Mouse (Mus musculus) CH12.LX (cell line): Measurements from ENCODE around the gene Tmem229b. TPM values are rescaled to one million over a fixed set of nuclear protein-coding genes. Genes with fewer than 3 reads are reported as not detected.
"Not testable (repeated sequence)": the region's sequence is repeated elsewhere in the genome, so short reads cannot be mapped to it uniquely, and the experiment has no call there.

Experiments
- DNase-seq: peaks from one replicate; pipeline ENCODE4 v3.0.0-alpha.2; 2013; ENCODE audit errors: extremely low read depth
- H3K27ac ChIP-seq: 2 replicates; pipeline ENCODE4 v1.5.1; 2012; ENCODE audit warnings: low read depth, mild to moderate bottlenecking, control low read depth, moderate library complexity; ENCODE audit not compliant: insufficient read depth
- H3K27me3 ChIP-seq: replicated peaks from 2 replicates; pipeline ENCODE3; 2012; ENCODE audit warnings: inconsistent platforms
- H3K36me3 ChIP-seq, 2 experiments: replicated peaks in 1 of 2; 2 replicates each; pipeline versions ENCODE3 to v1.6.1; 2012; ENCODE audit warnings: inconsistent platforms in 1 of 2, low read length in 1 of 2, mild to moderate bottlenecking in 1 of 2, mixed read lengths in 1 of 2, moderate library complexity in 1 of 2; ENCODE audit not compliant: control insufficient read depth in 1 of 2, insufficient read depth in 1 of 2
- H3K4me1 ChIP-seq, 2 experiments: 2 replicates each; pipeline ENCODE4 v1.6.1; 2012; ENCODE audit warnings: inconsistent platforms in 1 of 2, moderate library complexity in 1 of 2; ENCODE audit not compliant: insufficient read depth in 2 of 2, control insufficient read depth in 1 of 2
- H3K4me2 ChIP-seq: 2 replicates; pipeline ENCODE4 v1.6.1; 2012; ENCODE audit warnings: low read depth, mild to moderate bottlenecking, control low read depth; ENCODE audit not compliant: poor library complexity, insufficient read depth, severe bottlenecking
- H3K4me3 ChIP-seq, 3 experiments: fragments of 150-350 bp in 1 of 3; sonication (generic) in 1 of 3; replicated peaks in 1 of 3; 2 replicates each; pipeline versions ENCODE3 to v1.5.1; 2011 to 2012; ENCODE audit warnings: low read depth in 2 of 3, low read length in 2 of 3, mild to moderate bottlenecking in 2 of 3, moderate library complexity in 2 of 3, control low read depth in 1 of 3, improper control_type of control experiment in 1 of 3, inconsistent platforms in 1 of 3, mixed read lengths in 1 of 3; ENCODE audit not compliant: poor library complexity in 1 of 3
- H3K79me2 ChIP-seq: replicated peaks from 2 replicates; pipeline ENCODE4 v1.6.1; 2012; ENCODE audit warnings: mild to moderate bottlenecking, moderate library complexity; ENCODE audit not compliant: control insufficient read depth, poor library complexity, insufficient read depth, severe bottlenecking; ENCODE audit errors: extremely low read depth
- H3K9ac ChIP-seq: 2 replicates; pipeline ENCODE4 v1.6.1; 2012; ENCODE audit warnings: low read depth, mild to moderate bottlenecking, control low read depth, moderate library complexity; ENCODE audit not compliant: insufficient read depth
- H3K9me3 ChIP-seq: replicated peaks from 2 replicates; pipeline ENCODE3; 2012; ENCODE audit warnings: low read length, inconsistent platforms, mixed read lengths
- BHLHE40 ChIP-seq: IDR thresholded peaks from 2 replicates; pipeline ENCODE4 v1.6.1; 2011; ENCODE audit warnings: mild to moderate bottlenecking, low read depth, low read length, improper control_type of control experiment
- CTCF ChIP-seq, 2 experiments: IDR thresholded peaks in 1 of 2; conservative IDR thresholded peaks in 1 of 2; 2 replicates each; pipeline ENCODE4 v1.5.1; 2011 to 2012; ENCODE audit warnings: low read depth in 2 of 2, low read length in 2 of 2, improper control_type of control experiment in 1 of 2, inconsistent platforms in 1 of 2, mild to moderate bottlenecking in 1 of 2, moderate library complexity in 1 of 2
- EP300 ChIP-seq: IDR thresholded peaks from 2 replicates; pipeline ENCODE4 v1.6.1; 2011; ENCODE audit warnings: low read length, improper control_type of control experiment
- HCFC1 ChIP-seq: IDR thresholded peaks from 2 replicates; pipeline ENCODE4 v1.6.1; 2012; ENCODE audit warnings: low read depth, mild to moderate bottlenecking, inconsistent platforms, low read length, improper control_type of control experiment
- JUND ChIP-seq: conservative IDR thresholded peaks from 2 replicates; pipeline ENCODE4 v1.6.1; 2011; ENCODE audit warnings: low read depth, low read length, improper control_type of control experiment
- MAFK ChIP-seq: IDR thresholded peaks from 2 replicates; pipeline ENCODE4 v1.6.1; 2011; ENCODE audit warnings: low read length, improper control_type of control experiment; ENCODE audit not compliant: insufficient replicate concordance
- MAX ChIP-seq: IDR thresholded peaks from 2 replicates; pipeline ENCODE4 v1.6.1; 2011; ENCODE audit warnings: low read length, improper control_type of control experiment
- MXI1 ChIP-seq: IDR thresholded peaks from 2 replicates; pipeline ENCODE4 v1.6.1; 2011; ENCODE audit warnings: mild to moderate bottlenecking, low read depth, low read length, improper control_type of control experiment
- MYC ChIP-seq: IDR thresholded peaks from 2 replicates; pipeline ENCODE4 v1.6.1; 2011; ENCODE audit warnings: low read depth, mild to moderate bottlenecking, improper control_type of control experiment, low read length
- NELFE ChIP-seq: IDR thresholded peaks from 2 replicates; pipeline ENCODE4 v1.6.1; 2011; ENCODE audit warnings: low read depth, low read length, improper control_type of control experiment
- NRF1 ChIP-seq: IDR thresholded peaks from 2 replicates; pipeline ENCODE4 v1.6.1; 2014; ENCODE audit warnings: low read depth, mild to moderate bottlenecking, inconsistent platforms, low read length, improper control_type of control experiment, moderate library complexity
- POLR2A ChIP-seq: IDR thresholded peaks from 2 replicates; pipeline ENCODE4 v1.6.1; 2011; ENCODE audit warnings: low read depth, mild to moderate bottlenecking, improper control_type of control experiment, low read length
- POLR2AphosphoS2 ChIP-seq: IDR thresholded peaks from 2 replicates; pipeline ENCODE4 v1.6.1; 2011; ENCODE audit warnings: low read depth, low read length, improper control_type of control experiment
- SIN3A ChIP-seq: IDR thresholded peaks from 2 replicates; pipeline ENCODE4 v1.6.1; 2012; ENCODE audit warnings: low read length, improper control_type of control experiment, inconsistent platforms
- USF1 ChIP-seq: IDR thresholded peaks from 2 replicates; pipeline ENCODE4 v1.6.1; 2014; ENCODE audit warnings: low read depth, mild to moderate bottlenecking, inconsistent platforms, low read length, improper control_type of control experiment
- ZMIZ1 ChIP-seq: IDR thresholded peaks from 2 replicates; pipeline ENCODE4 v1.6.1; 2012; ENCODE audit warnings: low read depth, mild to moderate bottlenecking, inconsistent platforms, low read length, improper control_type of control experiment
- dilution Hi-C: fragments of 300-500 bp; cut with MboI; formaldehyde crosslinking; loops from 2 replicates; pipeline ENCODE4 v1.14.3; 2020; ENCODE audit warnings: low sequenced_read_pairs; ENCODE audit not compliant: extremely low pct_unique_long_range_greater_than_20kb, extremely low pct_ligation_motif_present
- in situ Hi-C: fragments of 300-500 bp; cut with MboI; formaldehyde crosslinking; loops from 3 replicates; pipeline ENCODE4 v1.14.3; 2019; ENCODE audit warnings: low sequenced_read_pairs, low pct_ligation_motif_present, low pct_unique_long_range_greater_than_20kb, mixed read lengths
- polyA plus RNA-seq: library from polyadenylated mRNA; unstranded; fragments of >175 nt; gene quantifications from 2 replicates; pipeline ENCODE4 v1.2.1, GENCODE M21; 2012; ENCODE audit warnings: low read depth; ENCODE audit not compliant: insufficient read length
- total RNA-seq, 2 experiments: library from RNA; depleted of rRNA; stranded (reverse); fragments of 300-350 nt in 1 of 2; fragments of >200 nt in 1 of 2; gene quantifications; 2 replicates each; pipeline ENCODE4 v1.2.3; 2012 to 2014

The Tmem229b gene
- total and polyA plus RNA-seq, 3 experiments: 41.7 to 129 (median 66.5) TPM

DNA sequence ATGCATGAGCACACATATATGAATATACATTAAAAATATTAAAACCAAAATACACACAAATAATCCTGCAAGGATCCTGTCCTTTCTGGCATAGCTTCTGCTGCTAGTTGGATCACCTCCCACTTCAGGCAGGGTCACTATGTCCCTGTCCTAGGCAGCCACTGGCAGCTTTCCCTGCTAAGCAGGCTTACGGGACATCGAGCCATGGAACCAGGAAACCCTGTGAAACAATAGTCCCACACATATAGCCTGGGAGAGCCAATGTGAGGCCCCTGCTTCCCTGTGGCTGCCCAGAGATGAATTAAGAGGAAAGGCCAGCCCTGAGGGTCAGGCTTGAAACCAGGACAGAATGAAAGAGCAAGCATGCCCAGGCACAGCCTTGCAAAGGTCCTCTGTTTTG is 35.8 kb downstream of the Tmem229b start:
- in situ Hi-C loops: no loop called here
- Histone ChIP-seq H3K4me3 (no peak overlapping the region), H3K27ac (no peak overlapping the region), H3K36me3 (peaks cover 61 to 92% of the 10 kb centered on the region in 2 experiments), H3K9me3 (no peaks in the 10 kb centered on the region), H3K27me3 (no peaks in the 10 kb centered on the region), H3K9ac (no peak overlapping the region), H3K4me1 (peaks cover 16 to 48% of the 10 kb centered on the region in 2 experiments), H3K79me2 (peaks cover 7% of the 10 kb centered on the region; the same call in 1 of the 2 replicates), H3K4me2 (no peak overlapping the region)
- no peak for DNase-seq
- dilution Hi-C loops: no loop called here
- TF ChIP-seq USF1 (no peak), ZMIZ1 (no peak), SIN3A (no peak), MXI1 (no peak), MYC (no peak), CTCF (conservative IDR thresholded peaks at IDR 0.05 in 1 of 2, IDR thresholded peaks at IDR 0.05 in 1 of 2; ENCODE audit: low read depth in 2 of 2, low read length in 2 of 2) (no peak), POLR2A (no peak), EP300 (no peak), NRF1 (no peak), MAFK (no peak)

DNA sequence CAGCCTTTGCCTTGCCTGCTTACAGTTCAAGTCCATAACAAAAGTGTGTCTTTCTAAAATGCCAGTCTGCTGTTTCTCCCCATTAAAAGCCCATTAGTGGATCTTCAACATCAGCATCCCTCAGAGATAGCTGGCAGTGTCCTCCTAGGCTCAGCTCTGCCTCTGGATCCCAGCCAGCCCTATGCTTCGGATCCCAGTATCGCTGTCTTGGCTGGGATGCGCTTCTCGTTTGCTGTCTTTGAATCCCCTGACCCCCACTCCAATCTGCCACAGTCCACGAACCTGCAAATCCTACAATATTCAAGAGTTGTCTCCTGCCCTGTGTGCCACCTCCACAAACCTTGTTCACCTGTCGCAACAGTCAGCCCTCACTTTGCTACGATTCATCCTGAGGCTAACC is 36.7 kb downstream of the Tmem229b start:
- peaks cover 13 to 42% of the 10 kb centered on the region in 2 experiments for H3K4me1 ChIP-seq
- H3K9me3 ChIP-seq: no peaks in the 10 kb centered on the region
- H3K27me3 ChIP-seq: no peaks in the 10 kb centered on the region
- DNase-seq: no peak
- dilution Hi-C loops (no loop called here), in situ Hi-C loops (no loop called here)
- no peak overlapping the region for H3K4me3 ChIP-seq
- H3K9ac ChIP-seq: no peak overlapping the region
- peaks cover 7% of the 10 kb centered on the region; the same call in 1 of the 2 replicates for H3K79me2 ChIP-seq
- H3K4me2 ChIP-seq: no peak overlapping the region
- H3K27ac ChIP-seq: no peak overlapping the region
- TF ChIP-seq JUND: no peak
- TF ChIP-seq HCFC1: no peak
- no peak for TF ChIP-seq POLR2AphosphoS2
- no peak for TF ChIP-seq CTCF (conservative IDR thresholded peaks at IDR 0.05 in 1 of 2, IDR thresholded peaks at IDR 0.05 in 1 of 2; ENCODE audit: low read depth in 2 of 2, low read length in 2 of 2)
- TF ChIP-seq MAFK: no peak
- no peak for TF ChIP-seq MYC
- no peak for TF ChIP-seq NELFE
- no peak for TF ChIP-seq MXI1
- TF ChIP-seq MAX: no peak
- no peak for TF ChIP-seq BHLHE40
- peaks cover 58 to 93% of the 10 kb centered on the region in 2 experiments for H3K36me3 ChIP-seq

DNA sequence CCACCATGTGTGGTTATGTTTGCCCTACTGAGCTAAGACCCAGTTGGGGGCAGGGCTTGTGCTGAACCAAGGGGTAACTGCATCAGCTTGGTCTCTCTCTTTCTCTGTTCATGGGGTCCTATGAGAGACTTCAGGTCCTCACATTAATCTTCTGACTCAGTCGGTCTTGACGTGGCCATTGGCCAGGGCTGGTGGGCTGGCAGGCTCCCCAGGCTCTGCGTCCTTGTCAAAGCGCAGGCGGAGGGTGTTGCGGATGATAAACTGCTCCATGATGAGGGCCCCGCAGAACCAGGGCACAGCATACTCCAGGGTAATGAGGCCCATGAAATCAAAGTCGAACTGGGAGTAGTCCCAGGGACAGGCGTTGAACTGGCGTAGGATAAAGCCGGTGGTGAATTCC is 42.9 kb downstream of the Tmem229b start:
- H3K9ac ChIP-seq, H3K27me3 ChIP-seq, H3K4me1 ChIP-seq, H3K79me2 ChIP-seq, H3K9me3 ChIP-seq, dilution Hi-C loops, H3K4me2 ChIP-seq, DNase-seq, H3K27ac ChIP-seq, in situ Hi-C loops, H3K4me3 ChIP-seq: not testable (repeated sequence)
- H3K36me3 ChIP-seq: peaks cover 28 to 80% of the 10 kb centered on the region in 2 experiments
